Mouse (Mus musculus): ENCODE measurements around the gene Mms19.

Gene Mms19

GRCm38 (mm10) chr19:41998770-41999548, 18.0 kb upstream of the Mms19 start:
- no peak for DNase-seq (ENCODE audit: low spot score)

- DNase-seq (ENCODE audit: low spot score): no peak
Measured at GRCm38 (mm10) chr19:41997090-41997489, 16.1 kb upstream of the Mms19 start.

- no peak for DNase-seq (ENCODE audit: low spot score)
Measured at GRCm38 (mm10) chr19:41995483-41995882, 14.5 kb upstream of the Mms19 start.

DNA sequence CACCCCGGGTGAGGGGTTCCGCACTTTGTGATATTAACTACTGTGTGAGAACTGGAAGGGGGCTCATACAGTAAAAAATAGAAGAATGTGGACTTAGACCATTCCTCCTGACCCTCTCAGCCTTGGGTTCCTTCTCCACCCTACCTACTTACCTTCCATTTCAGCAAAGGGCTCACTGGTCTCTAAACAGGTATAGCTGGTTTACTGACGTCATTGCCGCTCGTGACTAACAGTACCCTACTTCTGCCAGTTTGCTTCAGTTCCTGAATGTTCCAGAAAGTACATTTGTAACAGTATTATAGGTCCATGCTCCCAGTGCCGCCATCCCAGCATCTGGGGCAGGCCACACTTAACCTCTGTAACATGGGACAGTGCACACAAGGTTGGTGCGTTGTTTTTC, 13.1 kb upstream of the Mms19 start:
- no peak for DNase-seq (ENCODE audit: low spot score)

- DNase-seq (ENCODE audit: low spot score): peak; percentile 46
Measured at GRCm38 (mm10) chr19:41993484-41993883, 12.5 kb upstream of the Mms19 start.

GRCm38 (mm10) chr19:41992971-41993370, 12.0 kb upstream of the Mms19 start:
- no peak for DNase-seq (ENCODE audit: low spot score)

GRCm38 (mm10) chr19:41991926-41992477, 11.0 kb upstream of the Mms19 start:
- no peak for DNase-seq (ENCODE audit: low spot score)

DNA sequence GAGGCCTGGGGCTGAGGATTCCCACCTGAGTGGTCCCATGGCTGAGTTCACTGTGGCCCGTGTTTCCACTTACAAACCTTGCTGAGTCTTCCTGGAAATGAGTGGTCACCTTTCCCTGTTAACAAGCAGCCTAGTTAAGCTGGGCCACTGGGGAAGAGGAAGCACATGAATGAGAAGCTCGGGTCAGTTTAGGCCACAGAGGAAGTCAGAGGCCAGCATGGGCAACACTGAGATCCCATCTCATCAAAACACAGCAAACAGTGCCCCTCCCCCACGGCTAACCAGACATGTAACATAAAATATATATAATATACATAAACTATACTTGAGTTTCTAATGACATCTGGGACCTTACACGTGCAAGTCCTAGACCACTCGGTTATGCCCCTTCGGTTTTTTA, 8.9 kb upstream of the Mms19 start:
- DNase-seq (ENCODE audit: low spot score): peak; percentile 31

- DNase-seq (ENCODE audit: low spot score): no peak
Measured at GRCm38 (mm10) chr19:41987206-41987605, 6.2 kb upstream of the Mms19 start.

DNA sequence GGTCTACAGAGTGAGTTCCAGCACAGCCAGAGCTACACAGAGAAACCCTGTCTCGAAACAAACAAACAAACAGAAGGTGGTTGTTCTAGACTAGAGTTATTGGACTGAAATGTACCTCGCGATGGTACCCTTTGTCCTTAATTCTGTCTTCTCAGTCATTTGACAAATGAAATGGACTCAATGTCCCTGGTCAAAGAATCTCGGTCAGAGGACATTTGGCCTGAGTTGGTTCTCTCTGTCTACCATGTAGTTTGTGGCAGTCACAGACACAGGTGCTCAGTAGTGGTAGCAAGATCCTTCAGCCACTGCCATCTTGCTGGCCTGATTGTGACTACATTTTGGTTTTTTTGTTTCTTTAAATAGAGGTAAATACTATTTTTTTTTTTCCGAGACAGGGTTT, 5.0 kb upstream of the Mms19 start:
- DNase-seq (ENCODE audit: low spot score): no peak

DNA sequence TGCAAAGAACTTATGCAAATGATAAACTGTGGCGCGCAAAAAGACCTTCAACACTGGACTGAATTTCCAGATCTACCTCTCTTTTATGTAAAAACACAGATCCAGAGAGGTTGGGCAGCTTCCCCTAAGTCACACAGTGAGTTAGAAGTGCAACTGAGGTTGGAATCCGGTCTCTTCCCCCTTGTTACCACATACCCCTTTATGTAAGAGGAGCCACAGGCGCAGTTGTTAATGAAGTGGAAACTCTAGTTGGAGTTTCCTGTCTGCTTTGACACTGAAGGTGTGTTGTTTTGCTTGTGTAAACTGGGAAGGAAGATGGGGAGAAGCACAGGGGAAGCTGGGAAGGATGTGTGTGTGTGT, 1.8 kb upstream of the Mms19 start:
- no peak for DNase-seq (ENCODE audit: low spot score)

GRCm38 (mm10) chr19:41981931-41982790, 1.2 kb upstream of the Mms19 start:
- no peak for DNase-seq (ENCODE audit: low spot score)

DNA sequence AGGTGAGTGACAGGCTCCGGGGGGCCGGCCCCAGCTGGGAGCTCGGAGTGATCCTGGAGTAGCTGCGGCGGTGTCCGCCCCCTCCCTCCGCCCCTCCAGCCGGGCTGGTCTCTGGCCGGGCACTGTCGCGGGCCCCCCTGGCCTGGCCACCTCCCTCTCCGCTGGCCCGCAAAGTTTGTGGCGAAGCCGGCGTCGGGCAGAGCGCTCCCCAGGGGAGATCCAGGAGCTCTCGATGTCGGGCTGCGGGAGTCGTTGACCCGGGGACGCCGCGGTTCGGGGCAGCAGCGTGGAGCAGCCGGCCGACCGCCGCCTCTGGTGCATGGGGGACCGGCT, 604 bp upstream of the Mms19 start, which contains the start of gene Ubtd1:
Ubtd1 (plus strand) TSS at position 169 of the 333 bp plus-strand sequence.
- no peak for DNase-seq (ENCODE audit: low spot score)

GRCm38 (mm10) chr19:41980422-41980818, 537 bp downstream of the Mms19 start:
- no peak for DNase-seq (ENCODE audit: low spot score)

DNA sequence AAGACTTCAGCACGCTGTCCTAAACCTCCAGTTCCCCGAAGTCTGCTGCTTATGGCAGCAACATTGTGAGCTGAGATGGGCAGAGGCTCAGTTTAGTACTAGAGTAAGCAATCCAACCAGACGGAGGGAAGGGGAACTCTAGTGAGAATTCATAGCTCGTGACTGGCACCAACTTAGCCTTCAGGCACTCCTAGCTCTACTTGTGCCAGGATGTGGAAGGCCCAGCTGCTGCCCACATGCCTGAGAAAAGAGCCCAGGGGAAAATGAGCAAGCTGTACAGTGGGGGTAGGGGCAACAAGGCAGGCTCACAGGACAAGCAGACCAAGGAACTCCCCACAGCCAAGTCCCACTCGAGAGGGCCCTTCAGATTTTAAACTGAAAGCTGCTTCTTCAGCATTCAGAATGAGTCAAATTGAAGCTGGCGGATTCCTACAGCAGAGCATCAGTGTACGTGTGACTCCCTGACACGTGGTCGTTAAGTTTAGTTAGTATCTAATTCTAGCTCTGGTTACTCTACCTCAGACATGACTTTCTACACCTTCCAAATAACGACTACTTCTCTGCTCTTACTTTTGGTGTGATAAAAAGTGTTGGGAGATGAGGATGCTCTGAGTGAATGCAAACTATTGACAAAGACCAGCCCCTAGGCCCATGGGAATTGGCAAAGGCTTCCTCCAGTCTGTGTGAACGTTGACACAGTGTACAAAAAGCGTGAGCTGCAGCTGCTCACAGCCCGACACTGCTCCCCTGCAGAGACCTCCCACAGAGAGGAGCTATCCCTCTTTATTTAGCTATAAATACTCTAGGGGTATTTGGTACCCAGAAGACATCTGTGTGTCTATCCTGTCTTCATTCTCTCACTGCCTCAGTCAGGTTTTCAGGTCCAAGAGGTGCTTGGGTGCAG, 6.8 kb downstream of the Mms19 start:
- DNase-seq (ENCODE audit: low spot score): no peak

- DNase-seq (ENCODE audit: low spot score): no peak
Measured at GRCm38 (mm10) chr19:41969618-41970017, 11.3 kb downstream of the Mms19 start.

DNA sequence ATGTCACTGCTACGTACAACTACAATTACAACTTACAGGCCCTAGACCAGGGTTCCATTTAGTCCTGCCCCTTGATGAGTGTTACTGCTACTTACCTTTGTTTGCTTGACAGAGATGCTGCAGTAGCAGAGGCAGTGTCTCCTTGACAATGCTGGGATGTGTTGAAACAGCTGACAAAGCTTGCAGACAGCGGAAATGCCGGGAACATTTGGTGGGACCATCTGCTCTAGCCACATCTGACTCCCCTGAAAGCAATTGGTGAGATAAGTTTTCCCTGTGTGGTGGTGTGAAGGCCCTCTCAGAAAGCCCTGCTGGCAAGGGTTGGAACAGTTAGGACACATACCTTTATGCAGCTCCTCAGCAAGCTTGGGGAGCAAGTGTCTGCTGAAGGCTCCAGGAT, 27.4 kb downstream of the Mms19 start:
- DNase-seq (ENCODE audit: low spot score): no peak

DNA sequence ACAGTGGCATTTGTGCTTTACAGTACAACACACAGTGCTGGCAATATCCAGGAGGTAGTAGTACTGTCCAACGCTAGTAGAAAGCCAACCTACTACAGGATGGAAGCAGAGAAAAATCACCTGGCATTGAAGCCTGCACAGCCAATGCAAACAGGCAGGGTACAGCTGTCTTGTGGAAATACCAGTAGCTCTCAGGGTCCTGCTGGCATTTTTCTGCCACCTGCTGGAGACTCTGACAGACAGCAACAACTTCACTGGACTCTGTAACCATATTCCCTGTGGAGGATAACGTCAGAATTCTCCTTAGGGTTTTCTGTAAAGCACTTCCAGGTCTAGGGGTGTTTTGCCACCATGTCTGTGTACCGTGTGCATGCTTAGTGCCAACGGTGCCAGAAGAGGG, 28.7 kb downstream of the Mms19 start:
- no peak for DNase-seq (ENCODE audit: low spot score)

DNA sequence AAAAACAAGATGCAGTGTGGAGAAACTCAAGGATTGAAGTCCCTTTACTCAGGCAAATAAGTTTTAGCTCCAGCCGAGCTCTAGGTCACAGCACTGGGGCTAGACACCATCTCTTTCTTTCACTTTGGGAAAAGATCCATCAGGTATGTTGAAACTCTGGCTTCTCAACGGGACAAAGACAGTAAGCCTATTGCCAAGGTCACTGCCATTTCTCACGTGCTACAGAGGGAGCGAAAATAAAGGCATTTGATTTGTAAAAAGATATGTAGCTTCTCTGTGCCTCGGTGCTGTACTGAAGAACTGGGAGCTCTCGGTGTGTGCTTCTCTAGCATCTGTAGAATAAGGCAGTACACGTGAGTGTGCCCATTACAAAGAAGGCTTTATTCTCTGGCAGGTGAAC, 37.1 kb downstream of the Mms19 start:
- DNase-seq (ENCODE audit: low spot score): no peak

- no peak for DNase-seq (ENCODE audit: low spot score)
Measured at GRCm38 (mm10) chr19:41938539-41938938, 42.4 kb downstream of the Mms19 start.

DNA sequence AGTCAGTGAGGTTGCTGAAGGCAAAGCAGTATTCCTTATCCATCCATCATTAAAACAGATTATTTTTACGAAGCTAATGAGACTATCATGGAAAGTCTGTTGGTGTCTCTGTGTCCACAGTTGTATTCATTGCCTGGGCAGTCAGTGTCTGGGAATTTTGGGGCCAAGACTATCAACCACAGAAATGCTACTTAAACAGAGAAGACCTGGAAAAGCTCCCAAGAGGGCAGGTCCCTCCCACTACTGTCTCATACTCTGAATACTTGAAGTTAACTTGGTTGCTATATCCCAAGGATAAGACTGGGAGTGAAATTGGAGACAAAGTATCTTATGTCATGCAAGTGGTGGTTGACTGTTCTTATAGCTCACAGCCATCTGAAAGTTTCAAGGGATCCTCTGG, 45.0 kb downstream of the Mms19 start:
- no peak for DNase-seq (ENCODE audit: low spot score)

DNA sequence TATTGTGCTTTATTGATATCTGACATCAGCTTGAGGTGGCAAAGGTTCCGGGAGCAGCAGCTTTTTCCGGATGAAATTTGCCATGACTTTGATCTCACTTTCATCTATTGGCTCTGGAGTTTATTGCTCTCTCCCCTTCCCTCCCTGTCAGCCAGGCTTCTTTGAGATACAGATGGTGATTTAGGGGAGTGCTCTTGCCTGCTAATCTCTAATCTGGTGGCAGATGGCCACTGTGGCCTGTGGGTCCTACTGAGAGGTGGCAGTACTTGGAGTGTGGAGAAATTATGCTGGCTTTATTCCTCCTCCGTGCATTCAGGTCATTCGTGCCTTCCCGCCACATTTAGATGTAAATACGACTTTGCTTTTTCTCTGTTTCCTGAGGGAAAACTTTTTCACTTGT, 46.8 kb downstream of the Mms19 start:
- DNase-seq (ENCODE audit: low spot score): no peak

Data from lung, postnatal 25 days (tissue).